Mouse (Mus musculus) midbrain, embryonic 14.5 days (tissue): ENCODE results near the gene Enah. TPM values are rescaled to one million over a fixed set of nuclear protein-coding genes. Genes with fewer than 3 reads are reported as not detected.
A peak's percentile ranks its signal among the peaks of the same experiment; 100 is the strongest.

Experiments used
- ATAC-seq: fragments of 200-750 bp; cut with Nextera tagmentation; 2 replicates; pipeline ENCODE4 v1.8.0; 2017; ENCODE audit warnings: moderate number of reproducible peaks, moderate library complexity; ENCODE audit not compliant: low FRiP score, low TSS enrichment
- DNase-seq: peaks from one replicate; pipeline ENCODE4 v3.0.0-alpha.2; 2015
- H3K27ac ChIP-seq: fragments of 300-500 bp; sonication (generic); replicated peaks from 2 replicates; pipeline ENCODE4 v1.5.1; 2014; ENCODE audit warnings: mild to moderate bottlenecking, low read depth, low read length, moderate library complexity
- H3K27me3 ChIP-seq: fragments of 300-500 bp; sonication (generic); 2 replicates; pipeline ENCODE4 v1.6.1; 2014; ENCODE audit warnings: low read length, control low read depth, mixed read lengths; ENCODE audit not compliant: control insufficient read depth, insufficient read depth
- H3K36me3 ChIP-seq: fragments of 300-500 bp; sonication (generic); 2 replicates; pipeline ENCODE4 v1.6.1; 2014; ENCODE audit warnings: low read length, control low read depth; ENCODE audit not compliant: control insufficient read depth, insufficient read depth
- H3K4me1 ChIP-seq: fragments of 300-500 bp; sonication (generic); 2 replicates; pipeline ENCODE4 v1.6.1; 2014; ENCODE audit warnings: mild to moderate bottlenecking, antibody characterized with exemption, low read length, control low read depth; ENCODE audit not compliant: control insufficient read depth, insufficient read depth
- H3K4me2 ChIP-seq: fragments of 300-500 bp; sonication (generic); 2 replicates; pipeline ENCODE4 v1.6.1; 2014; ENCODE audit warnings: mild to moderate bottlenecking, low read length, moderate library complexity
- H3K4me3 ChIP-seq: fragments of 300-500 bp; sonication (generic); replicated peaks from 2 replicates; pipeline ENCODE4 v1.5.1; 2014; ENCODE audit warnings: low read depth, low read length
- H3K9ac ChIP-seq: fragments of 300-500 bp; sonication (generic); replicated peaks from 2 replicates; pipeline ENCODE4 v1.6.1; 2014; ENCODE audit warnings: mild to moderate bottlenecking, low read length, moderate library complexity
- H3K9me3 ChIP-seq: fragments of 300-500 bp; sonication (generic); 2 replicates; pipeline ENCODE4 v1.6.1; 2016; ENCODE audit warnings: low read length, control low read depth, mixed read lengths; ENCODE audit not compliant: control insufficient read depth
- WGBS: fragments of 180-500 bp; shearing (Covaris S2); extraction: QIAGEN DNeasy Blood & Tissue Kit; methylation state at CpG from one replicate; pipeline ENCODE4 v1.1.7; 2014; 5-methylcytosine and 5-hydroxymethylcytosine counted together
- polyA plus RNA-seq: library from polyadenylated mRNA; unstranded; fragments of >200 nt; fragmentation: Nextera tagmentation; extraction: Ambion mirVana; gene quantifications from 2 replicates; pipeline ENCODE4 v1.2.1, GENCODE M21; 2014

Gene Enah
- polyA plus RNA-seq, 1 experiment from 2014 or later = 42.9 TPM

GRCm38 (mm10) chr1:182031757-182032156 lies 12.0 kb upstream of the Enah start:
- ATAC-seq = no peak
- no peaks in the 10 kb centered on the region for H3K9me3 ChIP-seq
- no peak overlapping the region for H3K27ac ChIP-seq
- DNase-seq = no peak
- H3K4me3 ChIP-seq = no peak overlapping the region
- no peaks in the 10 kb centered on the region for H3K36me3 ChIP-seq
- no peak overlapping the region for H3K9ac ChIP-seq
- no peaks in the 10 kb centered on the region for H3K4me1 ChIP-seq
- no peak overlapping the region for H3K4me2 ChIP-seq
- H3K27me3 ChIP-seq = no peaks in the 10 kb centered on the region

- ATAC-seq = no peak
These were observed 11.3 kb upstream of the Enah start for GRCm38 (mm10) chr1:182031066-182031465.

DNA sequence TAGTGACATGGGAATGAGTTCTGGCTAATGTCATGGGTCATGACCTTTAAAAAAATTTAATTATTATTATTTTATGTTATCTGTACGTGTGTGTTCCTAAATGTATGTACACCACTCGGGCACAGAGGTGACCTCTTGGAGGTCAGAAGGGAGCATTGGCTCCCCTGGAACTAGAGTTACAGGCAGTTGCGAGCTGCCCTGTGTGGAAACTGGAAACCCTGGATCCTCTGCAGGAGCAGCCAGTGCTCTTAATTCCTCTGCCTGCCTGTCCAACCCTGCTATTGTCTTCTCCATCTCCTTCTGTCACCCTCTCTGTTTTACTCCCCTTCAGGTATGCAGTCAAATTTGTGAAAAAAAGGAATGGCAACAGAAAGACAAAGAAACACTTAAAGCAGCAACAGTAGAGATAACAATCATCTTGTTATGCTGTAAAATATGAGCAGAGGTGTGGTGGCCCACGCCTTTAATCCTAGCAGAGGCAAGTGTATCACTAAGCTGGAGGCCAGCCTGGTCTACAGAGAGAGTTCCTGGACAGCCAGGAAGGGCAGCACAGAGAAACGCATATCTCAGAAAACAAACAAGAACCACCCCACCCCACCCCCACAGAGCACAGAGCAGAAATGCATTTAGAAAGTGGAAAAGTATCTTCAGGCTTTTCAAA lies 10.3 kb upstream of the Enah start:
- Histone ChIP-seq H3K27me3 (no peaks in the 10 kb centered on the region), H3K36me3 (no peaks in the 10 kb centered on the region), H3K9ac (no peak overlapping the region), H3K4me2 (no peak overlapping the region), H3K4me3 (no peak overlapping the region), H3K9me3 (no peaks in the 10 kb centered on the region), H3K27ac (no peak overlapping the region), H3K4me1 (no peaks in the 10 kb centered on the region)
- ATAC-seq (no peak), DNase-seq (no peak)
- WGBS = 79% methylated on average over 5 of the region's 5 CpGs

More at GRCm38 (mm10) chr1:182031066-182031465, 11.3 kb upstream of the Enah start:
- Histone ChIP-seq H3K27ac (no peak overlapping the region), H3K4me1 (no peaks in the 10 kb centered on the region), H3K4me2 (no peak overlapping the region), H3K9me3 (no peaks in the 10 kb centered on the region), H3K36me3 (no peaks in the 10 kb centered on the region), H3K27me3 (no peaks in the 10 kb centered on the region), H3K4me3 (no peak overlapping the region), H3K9ac (no peak overlapping the region)
- 82% methylated on average over 6 of the region's 6 CpGs for WGBS
- DNase-seq = no peak

DNA sequence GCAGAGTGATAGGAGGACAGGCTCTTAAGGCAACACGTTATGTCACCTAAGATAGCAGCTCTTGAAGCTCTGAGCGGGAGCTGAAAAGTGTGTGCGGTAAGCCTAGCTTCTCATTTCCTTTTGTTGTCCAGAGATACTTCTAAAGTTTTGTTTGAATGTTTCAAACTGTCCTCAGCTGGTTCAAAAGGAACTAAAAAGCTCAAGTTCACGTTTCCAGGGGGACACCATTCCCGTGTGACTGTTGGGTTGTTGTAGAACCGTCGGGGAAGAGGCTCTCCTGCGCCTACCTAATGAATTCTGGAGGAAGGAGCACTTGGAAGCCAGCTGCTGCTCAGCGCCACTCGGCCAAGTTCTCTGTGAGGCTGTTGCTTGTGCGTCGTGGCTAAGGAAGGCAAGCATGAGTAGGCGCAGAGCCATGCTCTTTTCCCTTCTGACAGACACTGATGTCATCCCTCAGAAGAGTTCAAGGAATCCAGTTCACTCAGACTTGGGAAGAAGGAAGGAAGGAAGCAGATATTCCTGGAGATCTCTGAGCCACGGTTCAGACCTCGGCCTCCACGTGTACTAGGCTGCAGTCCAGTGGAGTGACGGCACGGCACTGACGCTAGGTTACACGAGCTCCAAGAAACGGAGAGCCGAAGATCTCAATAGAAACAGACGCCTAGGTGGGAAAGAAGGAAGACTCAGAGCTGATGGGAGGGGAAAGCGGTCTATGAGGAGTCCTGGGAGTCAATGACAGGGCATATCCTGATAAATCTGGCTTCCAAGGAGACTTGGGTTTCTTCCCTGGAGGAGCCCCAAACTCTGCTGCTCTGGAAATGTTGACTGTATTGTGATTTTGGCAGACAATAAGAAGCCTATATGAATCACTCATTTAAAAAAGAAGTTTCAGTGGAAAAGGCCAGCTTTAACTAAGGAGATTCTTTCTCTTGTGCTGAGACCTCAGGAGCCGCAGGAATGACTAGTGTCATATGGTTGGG lies 8.7 kb upstream of the Enah start:
- WGBS = 87% methylated on average over 25 of the region's 25 CpGs
- ATAC-seq (no peak), DNase-seq (no peak)

DNA sequence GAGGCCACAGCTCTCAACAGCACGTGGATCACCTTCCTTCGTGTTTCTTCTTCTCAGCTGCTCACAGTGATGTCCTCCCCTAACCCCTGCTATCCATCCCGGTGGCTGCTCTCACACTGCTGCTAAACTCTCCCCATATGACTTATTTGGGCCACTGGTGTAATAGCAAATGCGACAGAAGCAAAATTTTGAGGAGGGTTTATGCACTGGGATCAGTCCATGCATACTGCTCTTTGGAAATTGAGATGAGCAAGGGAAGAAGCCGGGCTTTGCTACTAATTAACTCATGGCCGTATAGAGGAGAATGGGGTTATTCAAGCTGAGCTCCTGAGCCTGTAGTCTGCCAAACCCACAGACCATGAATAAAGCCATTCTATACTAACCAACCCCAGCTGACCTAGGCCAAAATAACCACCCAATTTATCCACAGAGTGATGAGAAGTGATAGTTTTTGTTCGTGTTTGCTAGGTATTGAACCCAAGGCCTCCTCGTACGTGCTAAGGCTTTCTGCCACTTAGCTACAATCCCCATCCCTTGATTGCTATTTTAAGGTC lies 7.7 kb upstream of the Enah start:
- Histone ChIP-seq H3K4me2 (no peak overlapping the region), H3K4me1 (no peaks in the 10 kb centered on the region), H3K9me3 (no peaks in the 10 kb centered on the region), H3K27me3 (no peaks in the 10 kb centered on the region), H3K27ac (no peak overlapping the region), H3K4me3 (no peak overlapping the region), H3K36me3 (no peaks in the 10 kb centered on the region), H3K9ac (no peak overlapping the region)
- no peak for ATAC-seq
- WGBS = 70% methylated on average over 9 of the region's 9 CpGs
- DNase-seq = no peak

More for the DNA sequence above, 8.7 kb upstream of the Enah start:
- no peak overlapping the region for H3K4me3 ChIP-seq
- H3K4me2 ChIP-seq = no peak overlapping the region
- H3K9me3 ChIP-seq = no peaks in the 10 kb centered on the region
- H3K36me3 ChIP-seq = no peaks in the 10 kb centered on the region
- H3K9ac ChIP-seq = no peak overlapping the region
- no peak overlapping the region for H3K27ac ChIP-seq
- no peaks in the 10 kb centered on the region for H3K4me1 ChIP-seq
- no peaks in the 10 kb centered on the region for H3K27me3 ChIP-seq

DNA sequence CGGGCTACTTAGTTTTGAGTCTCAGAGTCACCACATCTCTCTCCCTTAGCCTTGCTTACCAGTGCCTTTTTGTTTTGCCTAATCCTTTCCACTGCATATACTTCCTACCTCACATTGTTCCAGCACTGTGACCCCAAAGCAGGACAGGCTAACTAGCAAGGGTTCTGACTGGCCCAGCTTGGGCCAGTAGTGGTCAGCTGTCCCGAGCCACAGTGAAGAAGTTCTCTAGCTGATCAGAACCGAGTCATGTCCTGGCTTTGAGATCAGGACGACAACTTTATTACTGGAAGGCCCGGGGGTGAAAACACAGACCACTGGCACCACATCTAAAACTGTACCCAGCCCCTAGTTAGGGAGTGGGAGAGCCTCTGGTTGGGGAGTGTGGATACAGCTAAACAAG lies 7.0 kb upstream of the Enah start:
- H3K4me3 ChIP-seq = no peak overlapping the region
- no peaks in the 10 kb centered on the region for H3K9me3 ChIP-seq
- 86% methylated on average over 5 of the region's 5 CpGs for WGBS
- no peak overlapping the region for H3K9ac ChIP-seq
- no peak overlapping the region for H3K4me2 ChIP-seq
- DNase-seq (no peak), ATAC-seq (no peak)
- H3K27me3 ChIP-seq = no peaks in the 10 kb centered on the region
- H3K27ac ChIP-seq = no peak overlapping the region
- H3K4me1 ChIP-seq = no peaks in the 10 kb centered on the region
- H3K36me3 ChIP-seq = no peaks in the 10 kb centered on the region

DNA sequence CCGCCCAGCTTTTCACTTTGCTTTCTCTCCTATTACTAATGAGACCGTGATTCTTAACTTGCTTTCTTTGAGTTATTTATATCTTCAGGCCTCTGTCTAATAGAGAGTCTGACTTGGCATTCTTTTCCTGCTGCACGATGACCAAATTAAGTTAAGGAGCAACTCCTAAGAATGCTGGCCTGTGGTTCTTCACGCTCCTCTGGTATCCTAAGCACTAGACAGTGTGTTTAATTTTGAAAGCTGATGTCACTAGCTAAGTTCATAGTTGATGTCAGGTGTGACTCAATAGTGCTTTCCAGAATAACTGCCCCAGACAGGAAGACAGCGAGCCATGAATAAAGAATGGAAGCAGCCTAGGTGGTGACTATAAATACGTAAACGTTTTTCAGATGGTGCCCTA lies 6.3 kb upstream of the Enah start:
- Histone ChIP-seq H3K27me3 (no peaks in the 10 kb centered on the region), H3K9ac (no peak overlapping the region), H3K9me3 (no peaks in the 10 kb centered on the region), H3K4me2 (no peak overlapping the region), H3K4me1 (peaks cover 6% of the 10 kb centered on the region), H3K36me3 (no peaks in the 10 kb centered on the region), H3K4me3 (no peak overlapping the region), H3K27ac (no peak overlapping the region)
- ATAC-seq (no peak), DNase-seq (no peak)
- WGBS = 85% methylated on average over 7 of the region's 7 CpGs

GRCm38 (mm10) chr1:182021691-182022299 lies 2.0 kb upstream of the Enah start:
- ATAC-seq = no peak
- H3K9ac ChIP-seq = no peak overlapping the region
- WGBS = 83% methylated on average over 6 of the region's 6 CpGs

More at GRCm38 (mm10) chr1:182021691-182022299, 2.0 kb upstream of the Enah start:
- peaks cover 16% of the 10 kb centered on the region for H3K4me1 ChIP-seq
- DNase-seq = peak; percentile 19
- no peak overlapping the region for H3K4me3 ChIP-seq
- no peak overlapping the region for H3K27ac ChIP-seq
- H3K27me3 ChIP-seq = no peaks in the 10 kb centered on the region
- no peaks in the 10 kb centered on the region for H3K36me3 ChIP-seq
- peak overlapping the region; percentile 71 for H3K4me2 ChIP-seq
- no peaks in the 10 kb centered on the region for H3K9me3 ChIP-seq
